Mouse (Mus musculus): ENCODE data around the gene Pds5a.

The Pds5a gene

GRCm38 (mm10) chr5:65565486-65565885 lies 132.6 kb downstream of the Pds5a start:
- no peak for DNase-seq (ENCODE audit: low spot score)

GRCm38 (mm10) chr5:65561125-65561893 lies 136.8 kb downstream of the Pds5a start:
- no peak for DNase-seq (ENCODE audit: low spot score)

GRCm38 (mm10) chr5:65557109-65557508 lies 141.0 kb downstream of the Pds5a start:
- no peak for DNase-seq (ENCODE audit: low spot score)

Data from T-cell, adult 2 months (primary cell).